Mouse (Mus musculus): ENCODE measurements around the gene Gp1bb.

DNA sequence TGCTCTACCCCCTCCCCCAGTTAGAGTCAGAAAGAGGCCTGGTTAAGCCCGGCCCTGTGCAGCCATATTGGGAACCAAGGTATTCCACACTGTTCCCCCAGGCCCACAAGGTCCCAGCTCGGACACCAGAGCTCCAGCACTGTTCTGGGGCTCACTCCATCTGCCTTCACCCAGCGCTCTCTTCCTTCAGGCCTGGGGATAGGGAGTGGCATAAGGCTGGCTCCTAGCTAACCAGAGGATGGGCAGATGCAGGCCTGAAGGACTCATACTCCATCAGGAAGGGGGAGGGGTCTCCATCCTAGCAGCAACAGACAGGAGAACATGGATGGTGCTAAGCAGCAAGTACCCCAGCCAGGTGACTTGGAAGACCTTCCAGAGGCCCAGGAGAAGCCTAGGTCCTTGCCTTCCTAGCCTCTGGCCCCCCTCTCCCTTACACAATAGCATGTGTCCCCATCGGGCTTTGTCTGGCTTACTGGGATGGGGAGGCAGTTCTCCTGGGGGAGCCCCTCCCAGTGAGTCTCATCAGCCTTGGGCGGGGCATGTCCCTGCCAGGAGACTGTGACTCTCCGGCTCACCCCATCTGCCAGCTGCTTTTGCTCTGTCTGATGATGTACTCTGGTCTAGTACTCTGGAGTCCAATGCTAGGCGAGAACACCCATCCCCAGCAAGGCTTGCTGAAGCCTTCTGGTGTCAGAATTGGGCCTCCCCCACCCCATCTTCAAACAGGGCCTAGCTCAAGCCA, 6.2 kb upstream of the Gp1bb start:
- TF ChIP-seq POLR2A (IDR thresholded peaks at IDR 0.05; ENCODE audit: low read depth, low read length) (peak; percentile 62; the same call in 1 of the 2 replicates), CTCF (IDR thresholded peaks at IDR 0.05; ENCODE audit: borderline replicate concordance, insufficient read depth, low read length) (no peak)
